Mouse (Mus musculus) monocyte, adult 2 months (primary cell): Measurements from ENCODE around the gene Spz1.

Experiments
- DNase-seq, 2 experiments: peaks; one replicate each; pipeline ENCODE4 v3.0.0; 2022; ENCODE audit warnings: low spot score in 2 of 2, low read depth in 1 of 2

Spz1 gene

GRCm38 (mm10) chr13:92580220-92581043 is 4.5 kb upstream of the Spz1 start:
- DNase-seq = no peak

GRCm38 (mm10) chr13:92578210-92578609 is 2.2 kb upstream of the Spz1 start:
- no peak for DNase-seq

GRCm38 (mm10) chr13:92576688-92577087 is 716 bp upstream of the Spz1 start:
- DNase-seq = no peak

- DNase-seq = no peak
Measured at GRCm38 (mm10) chr13:92559429-92559828, 16.5 kb downstream of the Spz1 start.

GRCm38 (mm10) chr13:92557229-92557628 is 18.7 kb downstream of the Spz1 start:
- no peak for DNase-seq

GRCm38 (mm10) chr13:92556458-92557126 is 19.4 kb downstream of the Spz1 start:
- no peak for DNase-seq

GRCm38 (mm10) chr13:92547093-92547492 is 28.9 kb downstream of the Spz1 start:
- DNase-seq = no peak

- no peak for DNase-seq
Measured at GRCm38 (mm10) chr13:92540997-92541396, 35.0 kb downstream of the Spz1 start.

- no peak for DNase-seq
Measured at GRCm38 (mm10) chr13:92539126-92539525, 36.8 kb downstream of the Spz1 start.

GRCm38 (mm10) chr13:92533801-92534200 is 42.2 kb downstream of the Spz1 start:
- no peak for DNase-seq

- no peak for DNase-seq
Measured at GRCm38 (mm10) chr13:92532216-92532615, 43.8 kb downstream of the Spz1 start.

- no peak for DNase-seq
Measured at GRCm38 (mm10) chr13:92531237-92531636, 44.7 kb downstream of the Spz1 start.

- peak; percentile 85 to 94 for DNase-seq
Measured at GRCm38 (mm10) chr13:92530721-92531211, 45.2 kb downstream of the Spz1 start, which contains the start of gene Zfyve16. Zfyve16 (minus strand) TSS chr13:92530868.

GRCm38 (mm10) chr13:92529828-92530720 is 45.9 kb downstream of the Spz1 start:
- no peak for DNase-seq
